Mouse (Mus musculus) midbrain, embryonic 13.5 days (tissue): ENCODE measurements around the gene Camk2n2. TPM values are rescaled to one million over a fixed set of nuclear protein-coding genes. Genes with fewer than 3 reads are reported as not detected.

ENCODE experiments used
- ATAC-seq: fragments of 200-750 bp; cut with Nextera tagmentation; 2 replicates; pipeline ENCODE4 v1.8.0; 2017; ENCODE audit warnings: mild to moderate bottlenecking, moderate TSS enrichment, moderate library complexity
- H3K27ac ChIP-seq: fragments of 300-500 bp; sonication (generic); 2 replicates; pipeline ENCODE4 v1.5.1; 2015; ENCODE audit warnings: inconsistent platforms, mild to moderate bottlenecking, moderate library complexity
- H3K27me3 ChIP-seq: fragments of 300-500 bp; sonication (generic); 2 replicates; pipeline ENCODE4 v1.6.1; 2015; ENCODE audit warnings: mild to moderate bottlenecking, inconsistent platforms
- H3K36me3 ChIP-seq: fragments of 300-500 bp; sonication (generic); 2 replicates; pipeline ENCODE4 v1.6.1; 2015; ENCODE audit warnings: mild to moderate bottlenecking, inconsistent platforms
- H3K4me1 ChIP-seq: fragments of 300-500 bp; sonication (generic); replicated peaks from 2 replicates; pipeline ENCODE4 v1.6.1; 2015; ENCODE audit warnings: inconsistent platforms
- H3K4me2 ChIP-seq: fragments of 300-500 bp; sonication (generic); replicated peaks from 2 replicates; pipeline ENCODE4 v1.6.1; 2015; ENCODE audit warnings: moderate library complexity, mild to moderate bottlenecking, inconsistent platforms
- H3K4me3 ChIP-seq: fragments of 300-500 bp; sonication (generic); replicated peaks from 2 replicates; pipeline ENCODE4 v1.5.1; 2015; ENCODE audit warnings: mild to moderate bottlenecking, inconsistent platforms
- H3K9ac ChIP-seq: fragments of 300-500 bp; sonication (generic); replicated peaks from 2 replicates; pipeline ENCODE4 v1.6.1; 2015; ENCODE audit warnings: mild to moderate bottlenecking, inconsistent platforms
- H3K9me3 ChIP-seq: fragments of 300-500 bp; sonication (generic); 2 replicates; pipeline ENCODE4 v1.6.1; 2016; ENCODE audit warnings: mild to moderate bottlenecking, inconsistent platforms
- WGBS: fragments of 180-500 bp; shearing (Covaris S2); methylation state at CpG from one replicate; pipeline ENCODE4 v1.1.7; 2015; 5-methylcytosine and 5-hydroxymethylcytosine counted together
- polyA plus RNA-seq: library from polyadenylated mRNA; unstranded; fragments of >200 nt; fragmentation: Nextera tagmentation; extraction: Ambion mirVana; gene quantifications from 2 replicates; pipeline ENCODE4 v1.2.1, GENCODE M21; 2015

Gene Camk2n2
- polyA plus RNA-seq, 1 experiment from 2014 or later: 17.6 TPM

DNA sequence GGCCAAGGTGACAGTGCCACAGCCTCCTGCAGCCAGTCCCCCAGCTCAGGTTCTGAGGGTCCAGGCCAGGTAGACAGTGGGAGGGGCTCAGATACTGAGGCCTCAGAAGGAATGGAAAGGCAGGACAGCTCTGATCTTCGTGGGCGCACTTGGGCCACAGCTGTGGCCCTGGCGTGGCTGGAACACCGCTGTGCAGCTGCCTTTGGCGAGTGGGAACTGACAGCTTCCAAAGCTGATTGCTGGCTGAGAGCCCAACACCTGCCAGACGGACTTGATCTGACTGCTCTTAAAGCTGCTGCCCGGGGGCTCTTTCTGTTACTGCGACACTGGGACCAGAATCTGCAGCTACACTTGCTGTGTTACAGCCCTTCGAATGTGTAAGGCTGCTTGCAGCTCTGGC is 16.4 kb downstream of the Camk2n2 start:
- Histone ChIP-seq H3K27ac (no peak overlapping the region), H3K27me3 (no peaks in the 10 kb centered on the region), H3K4me3 (no peak overlapping the region), H3K4me2 (no peak overlapping the region), H3K9ac (no peak overlapping the region), H3K36me3 (peaks cover 47% of the 10 kb centered on the region), H3K9me3 (no peaks in the 10 kb centered on the region), H3K4me1 (peaks cover 22% of the 10 kb centered on the region)
- ATAC-seq: peak; percentile 13; the same call in 1 of the 2 replicates
- WGBS: 77% methylated on average over 9 of the region's 9 CpGs

DNA sequence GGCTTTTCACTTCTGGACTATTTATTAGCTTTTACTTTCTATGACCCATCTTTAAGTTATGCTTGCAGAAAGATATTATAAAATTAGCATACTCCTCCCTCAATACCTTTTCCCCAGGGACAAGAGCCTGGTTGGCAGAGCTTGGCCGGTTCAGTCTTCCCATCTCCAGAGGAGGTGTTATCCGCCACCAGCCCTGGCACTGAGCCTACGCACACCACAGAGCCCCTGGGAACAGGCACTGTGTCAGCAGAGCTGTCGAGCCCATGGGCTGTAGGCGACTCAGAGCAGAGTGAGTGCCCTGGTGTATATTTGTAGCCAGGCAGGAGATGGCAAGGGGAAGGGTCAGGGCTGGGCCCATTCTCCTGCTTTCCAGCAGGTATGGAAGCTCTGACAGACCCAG is 20.6 kb downstream of the Camk2n2 start:
- Histone ChIP-seq H3K4me1 (0 out of 2 replicates have a peak, but pooled peaks cover 7% of the 10 kb centered on the region), H3K9ac (no peak overlapping the region), H3K27ac (no peak overlapping the region), H3K36me3 (peaks cover 19% of the 10 kb centered on the region), H3K4me2 (no peak overlapping the region), H3K9me3 (no peaks in the 10 kb centered on the region), H3K4me3 (no peak overlapping the region), H3K27me3 (peaks cover 4% of the 10 kb centered on the region; the same call in 1 of the 2 replicates)
- WGBS: 69% methylated on average over 5 of the region's 5 CpGs
- ATAC-seq: no peak

DNA sequence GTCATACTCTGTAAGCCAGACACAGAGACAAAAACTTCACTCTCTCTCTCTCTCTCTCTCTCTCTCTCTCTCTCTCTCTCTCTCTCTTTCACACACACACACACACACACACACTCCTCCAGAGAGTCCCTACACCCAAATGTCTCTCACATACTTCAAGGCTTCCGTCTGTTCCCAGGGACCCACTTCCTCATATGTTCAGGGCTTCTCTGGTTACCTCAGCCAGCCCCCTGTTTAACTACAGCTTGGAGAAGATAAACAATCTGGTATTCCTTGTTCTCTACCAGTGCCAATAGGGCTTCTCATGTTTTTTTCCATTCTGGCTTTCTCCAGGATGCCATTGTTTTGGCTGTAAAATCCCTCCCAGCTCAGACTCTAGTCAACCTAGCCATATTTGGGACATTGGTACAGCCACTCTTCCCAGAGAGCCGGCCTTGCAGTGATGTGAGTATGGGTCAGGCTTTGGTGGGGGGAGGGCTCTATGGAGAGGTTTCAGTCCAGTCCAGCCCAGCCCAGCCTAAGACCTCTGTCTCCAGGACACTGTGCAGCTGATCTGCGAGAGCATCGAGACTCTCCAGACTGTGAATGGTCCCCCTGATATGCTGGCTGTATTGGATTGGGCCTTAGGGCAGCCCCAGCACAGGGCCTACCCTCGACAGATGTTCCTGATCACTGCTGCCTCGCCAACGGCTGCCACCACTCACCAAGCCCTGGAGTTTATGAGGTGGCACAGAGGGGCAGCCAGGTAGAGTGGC is 24.2 kb downstream of the Camk2n2 start:
- H3K4me3 ChIP-seq: no peak overlapping the region
- no peaks in the 10 kb centered on the region for H3K36me3 ChIP-seq
- no peak overlapping the region for H3K4me2 ChIP-seq
- 83% methylated on average over 7 of the region's 7 CpGs for WGBS
- H3K27me3 ChIP-seq: peaks cover 34% of the 10 kb centered on the region
- H3K9ac ChIP-seq: no peak overlapping the region
- no peaks in the 10 kb centered on the region for H3K4me1 ChIP-seq
- no peak for ATAC-seq
- no peak overlapping the region for H3K27ac ChIP-seq
- no peaks in the 10 kb centered on the region for H3K9me3 ChIP-seq

DNA sequence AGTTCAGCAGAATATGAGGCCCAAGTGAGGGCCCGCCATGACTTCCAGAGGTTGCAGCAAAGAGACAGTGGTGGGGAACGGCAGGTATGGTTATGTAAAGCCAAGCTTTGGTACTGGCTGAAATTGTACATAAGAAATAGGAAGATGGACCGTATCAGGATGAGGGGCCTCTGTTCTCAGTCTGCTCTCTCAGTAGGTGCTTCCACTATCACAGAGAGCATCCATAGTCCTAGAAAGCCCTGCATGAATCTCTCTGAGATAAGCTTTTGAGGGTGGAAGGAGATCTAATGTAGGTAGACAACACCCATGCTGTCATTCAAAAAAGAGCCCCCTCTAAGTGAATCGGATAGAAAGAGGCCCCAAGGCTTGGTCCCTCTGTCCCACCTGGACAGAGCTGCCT is 25.4 kb downstream of the Camk2n2 start:
- Histone ChIP-seq H3K36me3 (no peaks in the 10 kb centered on the region), H3K4me2 (no peak overlapping the region), H3K4me1 (peaks cover 8% of the 10 kb centered on the region), H3K9me3 (no peaks in the 10 kb centered on the region), H3K27ac (no peak overlapping the region), H3K27me3 (peaks cover 46% of the 10 kb centered on the region), H3K9ac (no peak overlapping the region), H3K4me3 (no peak overlapping the region)
- ATAC-seq: no peak
- 94% methylated on average over 4 of the region's 4 CpGs for WGBS

DNA sequence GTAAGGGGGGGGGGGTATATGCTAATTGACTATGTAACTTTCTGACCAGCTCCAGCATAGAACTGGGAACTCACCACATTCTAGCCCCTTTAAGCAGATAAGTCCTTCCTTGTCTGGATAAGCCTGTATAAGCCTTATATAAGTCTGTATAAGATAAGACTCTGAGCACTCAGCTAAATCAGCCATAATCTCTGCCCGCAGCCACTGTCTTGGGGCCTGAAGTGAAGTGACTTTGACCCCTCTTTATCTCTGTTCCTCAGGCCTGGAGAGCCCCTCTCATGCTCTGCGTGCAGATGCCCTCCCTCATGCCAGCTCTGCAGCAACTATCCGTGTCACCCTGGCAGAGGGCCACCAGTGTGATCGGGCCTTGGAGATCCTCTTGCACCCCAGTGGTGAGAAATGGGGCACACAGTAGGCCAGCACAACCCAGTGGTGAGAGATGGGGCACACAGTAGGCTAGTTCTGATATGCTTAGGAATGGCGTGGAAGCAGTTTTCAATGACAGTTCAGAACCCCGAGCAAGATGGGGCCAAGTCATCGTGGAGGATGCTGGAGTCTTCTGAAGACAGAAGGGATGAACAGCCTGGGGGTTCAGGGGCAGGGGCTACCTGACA is 25.9 kb downstream of the Camk2n2 start:
- Histone ChIP-seq H3K4me1 (peaks cover 14% of the 10 kb centered on the region), H3K9me3 (no peaks in the 10 kb centered on the region), H3K4me2 (no peak overlapping the region), H3K9ac (no peak overlapping the region), H3K4me3 (no peak overlapping the region), H3K27ac (no peak overlapping the region), H3K27me3 (peaks cover 51% of the 10 kb centered on the region), H3K36me3 (no peaks in the 10 kb centered on the region)
- 82% methylated on average over 7 of the region's 7 CpGs for WGBS
- no peak for ATAC-seq

DNA sequence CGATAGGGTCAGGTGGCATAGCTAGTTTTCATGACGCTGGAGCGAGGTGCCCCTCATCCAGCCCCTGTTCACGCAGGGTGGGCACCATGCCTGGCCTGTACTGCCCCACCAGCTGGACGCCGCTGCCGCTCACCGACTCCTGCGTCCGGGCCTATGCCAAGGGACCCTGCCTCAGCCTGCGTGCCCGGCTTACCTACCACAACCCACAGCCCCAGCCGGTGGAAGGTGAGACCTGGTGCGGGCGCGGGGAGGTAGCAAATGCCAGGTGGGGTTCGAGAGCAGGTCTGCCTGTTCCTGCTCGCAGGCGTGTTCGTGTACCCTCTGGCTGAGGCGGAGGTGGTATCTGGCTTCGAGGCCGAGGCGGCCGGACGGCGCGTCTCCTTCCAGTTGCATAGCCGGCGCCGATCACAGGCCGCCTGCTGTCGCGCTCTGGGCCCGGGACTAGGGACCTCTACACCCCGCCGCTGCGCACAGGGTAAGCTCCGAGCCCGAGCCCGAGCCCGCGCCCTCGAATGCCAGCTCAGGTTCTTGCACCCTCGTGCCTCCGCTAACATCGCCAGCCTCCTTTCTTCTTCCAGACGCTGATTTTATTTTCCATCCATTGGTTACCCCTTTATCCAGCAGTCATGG is 29.9 kb downstream of the Camk2n2 start:
- H3K9ac ChIP-seq: peak overlapping the region; percentile 73

DNA sequence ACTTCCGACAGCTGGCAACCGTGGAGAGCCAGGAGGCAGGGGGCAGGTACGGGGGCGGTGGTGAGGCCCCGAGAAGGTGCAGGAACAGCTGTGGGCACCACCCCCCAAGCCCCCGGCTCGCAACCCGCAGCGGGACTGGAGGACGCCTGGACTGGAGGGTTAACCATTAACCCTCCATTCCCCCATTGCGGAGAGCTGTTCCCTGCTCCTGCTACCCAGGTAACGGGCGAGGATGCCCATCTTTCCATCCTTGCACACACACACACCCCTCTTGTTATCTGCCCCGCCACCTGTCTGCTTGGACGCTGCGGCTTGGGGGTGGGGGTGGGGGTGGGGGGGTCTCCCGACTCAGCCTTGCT is 30.4 kb downstream of the Camk2n2 start:
- Histone ChIP-seq H3K4me2 (peak overlapping the region; percentile 91), H3K27me3 (peaks cover 64% of the 10 kb centered on the region), H3K9me3 (no peaks in the 10 kb centered on the region), H3K4me1 (peaks cover 23% of the 10 kb centered on the region), H3K36me3 (no peaks in the 10 kb centered on the region), H3K4me3 (peak overlapping the region; percentile 61), H3K27ac (no peak overlapping the region), H3K9ac (peak overlapping the region; percentile 73)
- WGBS: under 1% methylated on average over 17 of the region's 17 CpGs
- ATAC-seq: no peak; the same call in 1 of the 2 replicates

More for the DNA sequence above, 29.9 kb downstream of the Camk2n2 start:
- no peak overlapping the region for H3K27ac ChIP-seq
- peaks cover 23% of the 10 kb centered on the region for H3K4me1 ChIP-seq
- WGBS: 3% methylated on average over 48 of the region's 48 CpGs
- peak overlapping the region; percentile 61 for H3K4me3 ChIP-seq
- peaks cover 64% of the 10 kb centered on the region for H3K27me3 ChIP-seq
- H3K4me2 ChIP-seq: peak overlapping the region; percentile 91
- peak; percentile 10; the same call in 1 of the 2 replicates for ATAC-seq
- H3K9me3 ChIP-seq: no peaks in the 10 kb centered on the region
- H3K36me3 ChIP-seq: no peaks in the 10 kb centered on the region

DNA sequence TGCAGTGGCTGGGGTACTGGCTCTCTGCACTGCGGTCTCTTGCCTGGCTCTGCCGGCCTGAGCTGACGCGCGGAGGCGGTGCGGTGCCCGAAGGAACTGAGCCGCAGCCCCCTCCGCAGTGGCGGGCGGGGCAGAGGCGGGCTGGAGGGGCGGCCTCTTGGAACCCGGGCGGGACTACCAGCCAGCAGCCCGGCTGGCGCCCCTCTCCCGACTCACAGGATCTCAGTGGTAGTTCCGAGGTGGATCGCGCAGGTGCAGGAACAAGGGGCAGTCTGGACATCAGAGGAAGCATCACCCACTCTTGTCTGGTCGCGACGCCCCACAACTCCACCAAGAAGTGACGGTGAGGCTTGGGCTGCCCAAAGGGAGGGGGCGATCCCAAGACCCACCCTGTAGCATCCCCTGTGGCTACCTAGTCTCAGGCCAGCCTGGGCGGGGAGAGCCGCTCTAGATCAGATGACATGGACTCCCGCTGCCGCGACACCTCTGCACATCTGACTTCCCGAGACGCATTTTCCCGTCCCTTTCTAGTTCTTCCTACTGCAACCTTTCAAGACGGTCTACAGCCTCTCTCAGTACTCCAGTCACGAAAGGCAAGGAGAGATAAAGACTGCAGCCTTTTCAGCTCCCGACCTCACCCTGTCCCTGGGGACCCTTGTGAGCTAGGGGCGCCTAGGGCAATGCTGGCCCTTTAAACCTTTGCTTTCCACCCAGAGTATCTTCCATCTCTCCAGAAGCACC is 31.0 kb downstream of the Camk2n2 start:
- under 1% methylated on average over 39 of the region's 39 CpGs for WGBS
- Histone ChIP-seq H3K9ac (peak overlapping the region; percentile 73), H3K4me3 (peak overlapping the region; percentile 61), H3K4me1 (peaks cover 23% of the 10 kb centered on the region), H3K4me2 (peak overlapping the region; percentile 91), H3K27me3 (peaks cover 58% of the 10 kb centered on the region), H3K27ac (0 out of 2 replicates have a peak overlapping the region, but pooled peaks have one; percentile 42), H3K9me3 (no peaks in the 10 kb centered on the region), H3K36me3 (no peaks in the 10 kb centered on the region)
- ATAC-seq: peak; percentile 89

DNA sequence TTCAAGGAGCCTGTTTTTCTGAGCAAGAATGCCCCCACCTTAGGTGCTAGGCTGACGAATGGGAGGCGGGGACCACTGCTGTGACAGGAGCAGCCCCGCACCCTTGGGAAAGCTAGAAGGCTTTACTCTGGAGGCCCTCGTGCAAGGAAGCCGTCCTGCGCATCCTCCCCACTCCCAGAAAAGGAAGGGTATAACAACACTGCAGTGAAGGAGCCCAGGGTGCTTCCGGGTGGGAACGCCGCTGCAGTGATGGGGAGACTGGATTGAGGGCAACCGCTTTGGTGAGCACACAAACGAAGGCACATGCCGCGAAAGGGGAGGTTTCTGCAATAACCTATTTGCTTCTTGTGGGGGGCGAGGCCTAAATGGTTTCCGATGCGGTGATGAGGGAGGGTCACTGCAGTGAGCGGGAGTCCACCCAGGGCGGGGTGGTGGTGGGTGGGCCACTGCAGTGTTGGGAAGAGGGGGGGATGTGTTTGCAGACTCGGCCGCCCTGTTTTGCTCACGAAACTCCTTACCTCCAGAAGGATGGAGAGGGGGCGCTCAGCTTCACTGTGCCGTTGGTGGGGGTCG is 31.6 kb downstream of the Camk2n2 start, which contains the start of gene Vwa5b2:
Gene Vwa5b2 (plus strand): TSS at position 106 of the 573 bp plus-strand sequence.
- Histone ChIP-seq H3K9me3 (no peaks in the 10 kb centered on the region), H3K4me1 (peaks cover 23% of the 10 kb centered on the region), H3K27me3 (peaks cover 58% of the 10 kb centered on the region), H3K36me3 (no peaks in the 10 kb centered on the region), H3K4me2 (peak within 1 kb of the TSS; percentile 91), H3K27ac (0 out of 2 replicates have a peak within 1 kb of the TSS, but pooled peaks have one; percentile 42), H3K4me3 (peak within 1 kb of the TSS; percentile 61), H3K9ac (peak within 1 kb of the TSS; percentile 73)
- under 1% methylated on average over 24 of the region's 24 CpGs for WGBS
- peak; percentile 84 for ATAC-seq
